Mouse (Mus musculus): ENCODE data around the gene Cacng2.

GRCm38 (mm10) chr15:78045314-78045713, 74.5 kb downstream of the Cacng2 start:
- no peak for TF ChIP-seq CTCF (IDR thresholded peaks at IDR 0.05; ENCODE audit: extremely low read depth, insufficient read depth, low read length)
- TF ChIP-seq POLR2A (IDR thresholded peaks at IDR 0.05; ENCODE audit: extremely low read depth, insufficient read depth, low read length), result no peak
